ENCODE assay signal across 12 mouse cellular contexts in genomic region chr4:45055451-45055850, GRCm38 (mm10). TPM values are rescaled to one million over a fixed set of nuclear protein-coding genes. Genes with fewer than 3 reads are reported as not detected.
DNase-seq lines count a peak whose midpoint lies in the region; ATAC-seq lines count a peak whose summit lies in the region.
"Had no signal": no experiment of that assay in that cellular context is flagged by ENCODE, and none has a peak within 500 bp of the region (broad histone marks: within the 10 kb centered on the region; RNA-seq: fewer than 3 reads in every experiment).

No protein-coding gene starts in this region.

- ATAC-seq in heart, embryonic 12.5 days (ENCODE audit: insufficient number of reproducible peaks, low FRiP score), result no peak
- no peak for ATAC-seq in forebrain, embryonic 16.5 days
- ATAC-seq: hindbrain, embryonic 16.5 days had no signal

- DNase-seq in heart, adult 11 months, result peak; percentile 96
- DNase-seq in cerebellum, adult 9-11 months, result peak; percentile 38
- DNase-seq in gastrocnemius, postnatal 36 days, result peak; percentile 33 to 36
- DNase-seq in heart, postnatal 25 days (ENCODE audit: low spot score), result peak; percentile 24
- DNase-seq in thymus, postnatal 36 days, result no peak
- no peak for DNase-seq in thymus, postnatal 25 days
- DNase-seq: kidney, adult 8-10 months had no signal

- peaks cover 15% of the 10 kb centered on the region for H3K4me1 ChIP-seq in heart, embryonic 12.5 days (replicated peaks)
- no peaks in the 10 kb centered on the region for H3K4me1 ChIP-seq in forebrain, embryonic 16.5 days (replicated peaks; ENCODE audit: control insufficient read depth, insufficient read depth, low read length)
- H3K4me1 ChIP-seq: midbrain, embryonic 13.5 days; neural tube, embryonic 12.5 days had no signal

- H3K9ac ChIP-seq in heart, embryonic 12.5 days, result no peak overlapping the region
- H3K9ac ChIP-seq in forebrain, embryonic 16.5 days (replicated peaks; ENCODE audit: low read depth, low read length), result no peak overlapping the region
- H3K9ac ChIP-seq: midbrain, embryonic 13.5 days; neural tube, embryonic 12.5 days had no signal

- H3K27me3 ChIP-seq in heart, embryonic 12.5 days (replicated peaks), result no peaks in the 10 kb centered on the region
- no peaks in the 10 kb centered on the region for H3K27me3 ChIP-seq in forebrain, embryonic 16.5 days (replicated peaks; ENCODE audit: control insufficient read depth, insufficient read depth, low read length)
- H3K27me3 ChIP-seq: midbrain, embryonic 13.5 days; neural tube, embryonic 12.5 days had no signal

- no peaks in the 10 kb centered on the region for H3K9me3 ChIP-seq in heart, embryonic 12.5 days (replicated peaks)
- H3K9me3 ChIP-seq in forebrain, embryonic 16.5 days (ENCODE audit: control insufficient read depth, low read length), result no peaks in the 10 kb centered on the region
- H3K9me3 ChIP-seq: midbrain, embryonic 13.5 days; neural tube, embryonic 12.5 days had no signal

- H3K36me3 ChIP-seq in heart, embryonic 12.5 days, result peaks cover 46% of the 10 kb centered on the region
- peaks cover 25% of the 10 kb centered on the region for H3K36me3 ChIP-seq in forebrain, embryonic 16.5 days (ENCODE audit: control insufficient read depth, insufficient read depth)

- H3K27ac ChIP-seq in heart, embryonic 12.5 days (ENCODE audit: poor library complexity, severe bottlenecking), result no peak overlapping the region
- H3K27ac ChIP-seq in forebrain, embryonic 16.5 days (ENCODE audit: low read length), result no peak overlapping the region
- H3K27ac ChIP-seq: midbrain, embryonic 13.5 days; neural tube, embryonic 12.5 days had no signal

- H3K4me3 ChIP-seq in heart, embryonic 12.5 days, result no peak overlapping the region
- no peak overlapping the region for H3K4me3 ChIP-seq in forebrain, embryonic 16.5 days (replicated peaks; ENCODE audit: low read length)
- H3K4me3 ChIP-seq: midbrain, embryonic 13.5 days; neural tube, embryonic 12.5 days had no signal

- intact Hi-C loops in gastrocnemius, postnatal 36 days (cut with DNase I), result no loop called here
- intact Hi-C loops in heart, postnatal 25 days (cut with DNase I), result no loop called here

- WGBS in heart, embryonic 12.5 days, result 66% methylated on average over 8 of the region's 8 CpGs
- whole genome bisulfite sequencing in forebrain, embryonic 16.5 days, result 81% methylated on average over 8 of the region's 8 CpGs

- H3K4me2 ChIP-seq in heart, embryonic 12.5 days, result no peak overlapping the region
- no peak overlapping the region for H3K4me2 ChIP-seq in forebrain, embryonic 16.5 days (ENCODE audit: low read length)
- H3K4me2 ChIP-seq: midbrain, embryonic 13.5 days; neural tube, embryonic 12.5 days had no signal

RNA-seq across cellular contexts. Expression of gene Fbxo10, which starts 29.0 kb away (rescaled TPM):
- 17.7 TPM in 2 replicates for polyA plus RNA-seq in heart, embryonic 12.5 days (2016; fragmentation: Nextera tagmentation; extraction: Ambion mirVana)
- 1 to 10 TPM; 2.2 to 2.4 TPM for total RNA-seq in gastrocnemius, postnatal 36 days (2021)
- total RNA-seq in heart, postnatal 25 days (2021), result 10 to 100 TPM; 11.1 to 12.8 TPM
- 27.3 and 28.1 TPM in 2 replicates for polyA plus RNA-seq in forebrain, embryonic 16.5 days (2015; fragmentation: Nextera tagmentation; extraction: Ambion mirVana)

RNA-seq across cellular contexts. Expression of gene Polr1e, which starts 37.1 kb away (rescaled TPM):
- polyA plus RNA-seq in heart, embryonic 12.5 days (2016; fragmentation: Nextera tagmentation; extraction: Ambion mirVana), result 52.1 and 63.0 TPM in 2 replicates
- total RNA-seq in gastrocnemius, postnatal 36 days (2021), result 1 to 10 TPM; 3.9 to 4.2 TPM
- total RNA-seq in heart, postnatal 25 days (2021), result 10 to 100 TPM; 19.4 to 26.6 TPM
- polyA plus RNA-seq in forebrain, embryonic 16.5 days (2015; fragmentation: Nextera tagmentation; extraction: Ambion mirVana), result 32.1 and 35.1 TPM in 2 replicates

RNA-seq across cellular contexts. Expression of gene Zbtb5, which starts 43.2 kb away (rescaled TPM):
- 19.5 and 20.4 TPM in 2 replicates for polyA plus RNA-seq in heart, embryonic 12.5 days (2016; fragmentation: Nextera tagmentation; extraction: Ambion mirVana)
- total RNA-seq in gastrocnemius, postnatal 36 days (2021), result 1 to 10 TPM; 2.8 to 3.0 TPM
- total RNA-seq in heart, postnatal 25 days (2021), result 1 to 10 TPM; 6.3 to 6.7 TPM
- 47.3 and 50.4 TPM in 2 replicates for polyA plus RNA-seq in forebrain, embryonic 16.5 days (2015; fragmentation: Nextera tagmentation; extraction: Ambion mirVana)

RNA-seq across cellular contexts. Expression of gene Tomm5, which starts 52.5 kb away (rescaled TPM):
- polyA plus RNA-seq in heart, embryonic 12.5 days (2016; fragmentation: Nextera tagmentation; extraction: Ambion mirVana), result 207 and 213 TPM in 2 replicates
- 10 to 100 TPM; 75.1 to 79.8 TPM for total RNA-seq in gastrocnemius, postnatal 36 days (2021)
- 100 to 1,000 TPM; 212 to 250 TPM for total RNA-seq in heart, postnatal 25 days (2021)
- 131 and 139 TPM in 2 replicates for polyA plus RNA-seq in forebrain, embryonic 16.5 days (2015; fragmentation: Nextera tagmentation; extraction: Ambion mirVana)

Comparison
In these comparisons a context has a peak if more than half of its experiments do, and no peak if none do; other contexts are left out.
1. DNase-seq: peak in heart, adult 11 months (single experiment), cerebellum, adult 9-11 months (single experiment), gastrocnemius, postnatal 36 days (2 of 2) and heart, postnatal 25 days (single experiment); none in thymus, postnatal 36 days (0 of 2) and thymus, postnatal 25 days (single experiment).